Mouse (Mus musculus) layer of hippocampus, adult 9-10 months (tissue): ENCODE data around the gene Fam193a.

Experiments
- DNase-seq: peaks from one replicate; pipeline ENCODE4 v3.0.0; 2022; ENCODE audit warnings: low spot score

The Fam193a gene

DNA sequence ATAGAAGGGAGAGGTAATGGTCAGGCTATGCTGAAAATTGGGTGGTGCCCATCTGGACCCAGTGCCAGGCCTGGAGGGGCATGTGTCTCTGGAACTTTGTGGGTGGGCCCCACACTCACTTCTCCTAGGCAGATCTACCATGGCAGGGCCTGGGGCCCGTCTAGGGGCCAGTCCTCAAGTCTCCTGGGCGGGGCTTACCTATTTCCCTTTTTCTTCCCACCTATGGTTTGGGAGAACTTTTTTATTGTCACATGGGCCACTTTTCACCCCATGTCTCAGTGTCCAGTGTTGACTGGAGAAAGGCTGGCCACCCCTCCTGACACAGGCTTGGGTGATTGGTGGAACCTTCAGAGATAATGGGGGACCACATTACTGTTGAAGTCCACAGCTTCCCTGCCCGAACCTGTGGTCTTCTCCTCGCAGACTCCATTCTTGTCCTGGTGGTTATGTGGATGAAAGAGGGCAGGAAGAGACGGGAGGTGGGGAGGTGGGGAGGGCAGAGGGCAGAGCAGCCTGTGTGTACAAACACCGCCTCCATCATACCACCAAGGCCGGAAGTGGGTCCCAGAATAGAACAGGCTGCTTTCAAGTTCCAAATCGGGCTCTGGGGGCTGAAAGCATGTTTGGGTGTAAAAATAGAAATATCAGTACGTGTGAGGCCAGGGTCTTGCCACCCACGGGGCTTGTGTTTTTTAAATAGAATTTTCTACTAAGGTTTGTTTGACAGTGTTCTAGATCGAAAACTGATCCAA lies 150.9 kb downstream of the Fam193a start:
- DNase-seq, result no peak

DNA sequence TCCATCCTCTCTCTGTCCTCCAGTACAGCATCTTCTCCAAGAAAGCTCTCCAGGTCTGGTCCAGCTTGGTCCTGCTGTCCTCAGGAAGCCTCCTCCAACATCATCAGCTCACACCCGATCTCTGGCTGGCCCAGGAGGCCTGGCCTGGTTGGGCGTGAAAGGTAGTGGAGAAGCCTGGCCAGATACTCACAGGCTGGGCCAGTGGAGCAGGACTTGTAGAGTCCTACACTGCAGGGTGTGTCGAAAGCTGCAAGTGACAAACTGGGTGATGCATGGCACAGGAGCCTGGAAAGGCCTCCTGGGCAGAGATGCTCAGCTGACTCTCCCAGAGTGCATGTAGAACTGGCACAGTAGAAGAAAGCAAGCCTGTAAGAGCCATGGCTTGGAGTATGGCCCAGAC lies 151.6 kb downstream of the Fam193a start:
- no peak for DNase-seq

GRCm38 (mm10) chr5:34523958-34524485 lies 154.3 kb downstream of the Fam193a start:
- no peak for DNase-seq

- DNase-seq, result no peak
Measured at GRCm38 (mm10) chr5:34524511-34524910, 154.8 kb downstream of the Fam193a start.

DNA sequence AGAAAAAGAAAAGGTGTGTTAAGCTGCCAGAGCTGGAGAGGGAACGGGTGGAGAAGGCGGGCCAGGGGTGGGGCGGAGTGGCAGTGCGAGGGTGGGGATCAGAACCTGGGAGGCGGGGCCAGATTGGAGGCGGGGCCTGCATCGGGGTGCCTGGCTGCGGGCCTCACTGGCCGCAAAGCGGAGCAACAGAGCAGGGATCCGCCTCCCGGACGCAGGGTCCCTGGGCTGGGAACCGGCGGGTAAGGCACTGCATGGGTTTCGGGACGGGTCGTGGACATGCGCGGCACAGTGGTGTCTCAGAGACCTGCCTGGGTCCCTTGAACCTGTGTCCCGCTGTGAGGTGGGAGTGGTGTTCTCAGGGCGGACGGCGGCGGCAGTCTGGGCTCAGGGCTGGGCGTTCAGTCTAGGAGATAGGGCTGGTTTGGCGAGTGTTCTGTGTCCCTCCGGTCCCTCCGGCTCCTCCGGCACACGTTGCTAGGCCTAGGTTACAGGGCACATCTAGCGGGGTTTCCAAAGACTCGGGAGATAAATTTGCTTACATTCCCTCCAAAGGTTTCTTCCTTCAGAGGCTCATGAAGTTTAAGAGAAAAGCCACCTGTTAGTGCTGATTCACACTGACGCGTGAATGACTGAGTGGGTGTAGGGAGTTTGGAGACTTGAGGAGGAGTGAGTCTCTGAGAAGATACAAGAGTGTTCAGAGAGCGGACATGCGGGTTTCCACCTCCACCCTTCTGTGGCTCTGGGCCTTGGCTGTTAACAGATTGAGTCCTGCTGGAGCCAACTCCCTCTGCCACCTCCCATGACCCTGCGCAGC lies 156.1 kb downstream of the Fam193a start, which contains the start of gene Sh3bp2:
Gene Sh3bp2, plus strand, starts transcription at position 176 of the 814 bp plus-strand sequence.
- DNase-seq, result peak; percentile 74

GRCm38 (mm10) chr5:34526477-34526775 lies 156.7 kb downstream of the Fam193a start:
- DNase-seq, result no peak

GRCm38 (mm10) chr5:34527352-34527751 lies 157.6 kb downstream of the Fam193a start:
- DNase-seq, result no peak

- DNase-seq, result no peak
Measured at GRCm38 (mm10) chr5:34528724-34529123, 159.0 kb downstream of the Fam193a start.

GRCm38 (mm10) chr5:34530116-34530515 lies 160.4 kb downstream of the Fam193a start:
- DNase-seq, result no peak

DNA sequence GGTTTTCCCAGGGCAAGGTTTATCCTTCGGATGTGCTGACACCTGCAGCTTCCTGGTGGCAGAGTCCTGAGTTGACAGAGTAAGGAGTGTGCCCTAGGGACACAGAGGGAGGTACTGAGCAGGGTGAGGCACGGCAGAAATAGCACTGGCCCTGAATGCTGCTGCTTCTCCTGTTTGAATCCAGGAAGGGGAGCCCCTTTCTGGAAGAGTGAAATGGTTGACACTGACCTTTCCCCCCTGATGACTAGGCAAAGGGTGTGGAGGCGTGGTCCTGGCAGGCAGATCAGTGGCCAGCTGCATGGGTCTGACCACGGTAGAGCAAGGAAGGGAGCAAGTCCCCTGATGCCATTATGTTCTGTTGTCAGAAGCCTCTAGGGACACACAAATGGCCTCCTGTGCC lies 161.0 kb downstream of the Fam193a start:
- no peak for DNase-seq

DNA sequence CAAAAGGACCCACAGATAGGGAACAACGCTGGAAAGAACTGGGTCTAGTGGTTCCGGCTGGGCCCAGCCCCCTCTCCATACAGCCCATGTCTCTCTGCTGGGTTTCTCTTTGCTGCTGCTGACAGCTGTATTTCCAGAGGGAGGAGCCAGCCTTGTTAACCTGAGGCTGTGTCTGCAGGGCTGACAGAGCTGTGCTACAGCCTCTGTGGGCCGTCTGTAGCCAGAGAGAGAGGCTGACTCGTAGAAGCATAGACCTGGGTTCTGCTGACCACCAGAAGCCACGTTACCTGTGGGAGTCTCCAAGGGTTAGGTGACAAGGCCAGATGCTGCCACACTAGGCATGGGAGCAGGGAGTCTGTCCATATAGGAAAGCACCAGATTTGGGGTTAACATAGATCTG lies 163.3 kb downstream of the Fam193a start:
- DNase-seq, result no peak

DNA sequence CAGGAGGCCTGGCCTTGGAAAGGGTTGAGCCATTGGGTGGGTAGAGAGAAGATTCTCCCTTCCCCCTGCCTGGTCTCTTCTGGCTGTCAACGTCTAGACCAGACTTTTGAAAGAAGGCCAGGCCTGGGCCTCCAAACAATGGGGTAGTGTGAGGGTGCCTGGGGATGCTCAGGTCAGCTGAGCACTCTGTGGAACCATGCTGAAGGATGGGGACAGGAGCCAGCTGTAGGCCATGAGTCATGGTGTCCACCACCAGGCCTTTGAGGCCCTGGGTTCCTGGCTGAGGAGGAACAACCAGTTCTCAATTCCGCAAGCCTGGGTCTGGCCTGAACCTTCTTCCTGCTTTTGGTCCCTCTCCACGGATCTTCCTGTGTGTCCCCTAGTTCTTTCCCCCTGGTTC lies 164.1 kb downstream of the Fam193a start:
- no peak for DNase-seq

- no peak for DNase-seq
Measured at GRCm38 (mm10) chr5:34534776-34535581, 165.2 kb downstream of the Fam193a start.

DNA sequence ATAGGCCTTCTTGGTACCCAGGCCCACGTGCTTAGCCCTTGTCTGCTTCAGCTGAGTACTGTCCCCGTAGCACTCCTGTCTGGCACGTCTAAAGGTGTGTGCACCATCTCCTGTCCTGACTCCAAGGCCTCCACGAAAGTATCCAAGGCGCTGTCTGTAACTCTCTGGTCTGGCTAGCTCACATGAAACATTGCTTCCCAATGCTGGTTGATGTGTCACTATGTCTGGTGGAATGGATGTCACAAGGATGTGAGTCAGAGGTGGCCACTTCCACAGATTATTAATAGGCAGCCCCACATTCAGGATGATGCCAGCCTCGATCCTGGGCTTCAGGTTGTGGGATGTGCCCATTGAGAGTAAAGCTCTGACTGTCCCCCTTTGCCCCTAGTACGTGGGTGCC lies 166.1 kb downstream of the Fam193a start:
- DNase-seq, result no peak
